Mouse (Mus musculus): ENCODE measurements around the gene Dolk. TPM values are rescaled to one million over a fixed set of nuclear protein-coding genes. Genes with fewer than 3 reads are reported as not detected.

The Dolk gene
- total RNA-seq, 2 experiments from 2014 or later: 6.6 to 10.1 TPM

Other genes starting within 250 kb of the Dolk start
- gene Wdr34, start 237.5 kb downstream of the Dolk start, total RNA-seq (2015): 0.91 and 1.2 TPM in 2 replicates
- 1.8 and 5.7 TPM in 2 replicates for gene Wdr34, start 237.5 kb downstream of the Dolk start, total RNA-seq (2017)
- gene Set, start 229.0 kb downstream of the Dolk start, total RNA-seq (2015): 160 and 167 TPM in 2 replicates
- 634 and 647 TPM in 2 replicates for gene Set, start 229.0 kb downstream of the Dolk start, total RNA-seq (2017)
- gene Pkn3, start 208.7 kb downstream of the Dolk start, total RNA-seq (2015): 3.0 and 4.8 TPM in 2 replicates
- 7.0 and 9.1 TPM in 2 replicates for gene Pkn3, start 208.7 kb downstream of the Dolk start, total RNA-seq (2017)
- 20.3 and 24.6 TPM in 2 replicates for gene Zdhhc12, start 192.7 kb downstream of the Dolk start, total RNA-seq (2015)
- gene Zdhhc12, start 192.7 kb downstream of the Dolk start, total RNA-seq (2017): 8.2 and 10.7 TPM in 2 replicates
- gene Zer1, start 161.7 kb downstream of the Dolk start, total RNA-seq (2015): 10.1 and 11.7 TPM in 2 replicates
- gene Zer1, start 161.7 kb downstream of the Dolk start, total RNA-seq (2017): 8.7 and 10.7 TPM in 2 replicates
- gene Tbc1d13, start 152.6 kb downstream of the Dolk start, total RNA-seq (2015): 21.2 and 25.8 TPM in 2 replicates
- gene Tbc1d13, start 152.6 kb downstream of the Dolk start, total RNA-seq (2017): 36.5 and 50.0 TPM in 2 replicates
- 2.3 and 4.1 TPM in 2 replicates for gene Endog, start 114.8 kb downstream of the Dolk start, total RNA-seq (2015)
- gene Endog, start 114.8 kb downstream of the Dolk start, total RNA-seq (2017): 2.9 and 4.0 TPM in 2 replicates
- 5.4 and 5.5 TPM in 2 replicates for gene Spout1, start 107.9 kb downstream of the Dolk start, total RNA-seq (2015)
- 8.5 and 11.7 TPM in 2 replicates for gene Spout1, start 107.9 kb downstream of the Dolk start, total RNA-seq (2017)
- 1.5 and 2.3 TPM in 2 replicates for gene Kyat1, start 80.5 kb downstream of the Dolk start, total RNA-seq (2015)
- 3.3 and 5.0 TPM in 2 replicates for gene Kyat1, start 80.5 kb downstream of the Dolk start, total RNA-seq (2017)
- gene Lrrc8a, start 48.6 kb downstream of the Dolk start, total RNA-seq (2015): 17.9 and 18.4 TPM in 2 replicates
- gene Lrrc8a, start 48.6 kb downstream of the Dolk start, total RNA-seq (2017): 10.5 and 13.0 TPM in 2 replicates
- gene Gm28035, start 45.8 kb downstream of the Dolk start, total RNA-seq (2015): 0.04 TPM in 1 of 2 replicates, not detected in the other
- gene Gm28035, start 45.8 kb downstream of the Dolk start, total RNA-seq (2017): not detected in 2 replicates
- 3.3 and 3.8 TPM in 2 replicates for gene Phyhd1, start 20.1 kb downstream of the Dolk start, total RNA-seq (2015)
- 1.3 and 1.8 TPM in 2 replicates for gene Phyhd1, start 20.1 kb downstream of the Dolk start, total RNA-seq (2017)
- gene Gm28038, start 5.3 kb downstream of the Dolk start, total RNA-seq (2015): 4.0 TPM in 1 of 2 replicates, not detected in the other
- gene Gm28038, start 5.3 kb downstream of the Dolk start, total RNA-seq (2017): not detected in 2 replicates
- 16.4 and 18.7 TPM in 2 replicates for gene Nup188, start 63 bp upstream of the Dolk start, total RNA-seq (2015)
- gene Nup188, start 63 bp upstream of the Dolk start, total RNA-seq (2017): 11.1 and 13.2 TPM in 2 replicates
- gene Sh3glb2, start 73.0 kb upstream of the Dolk start, total RNA-seq (2015): 14.9 and 16.5 TPM in 2 replicates
- 20.4 and 24.3 TPM in 2 replicates for gene Sh3glb2, start 73.0 kb upstream of the Dolk start, total RNA-seq (2017)
- 2.0 and 2.1 TPM in 2 replicates for gene Miga2, start 77.9 kb upstream of the Dolk start, total RNA-seq (2015)
- gene Miga2, start 77.9 kb upstream of the Dolk start, total RNA-seq (2017): 2.7 and 5.2 TPM in 2 replicates
- 5.3 and 6.0 TPM in 2 replicates for gene Dolpp1, start 105.9 kb upstream of the Dolk start, total RNA-seq (2015)
- gene Dolpp1, start 105.9 kb upstream of the Dolk start, total RNA-seq (2017): 11.5 and 16.8 TPM in 2 replicates
- 26.2 and 29.6 TPM in 2 replicates for gene Crat, start 129.5 kb upstream of the Dolk start, total RNA-seq (2015)
- gene Crat, start 129.5 kb upstream of the Dolk start, total RNA-seq (2017): 13.9 and 14.2 TPM in 2 replicates
- 68.9 and 69.0 TPM in 2 replicates for gene Ptpa, start 129.7 kb upstream of the Dolk start, total RNA-seq (2015)
- 44.3 and 45.9 TPM in 2 replicates for gene Ptpa, start 129.7 kb upstream of the Dolk start, total RNA-seq (2017)
- gene Ier5l, start 187.9 kb upstream of the Dolk start, total RNA-seq (2015): 0.18 and 0.40 TPM in 2 replicates
- 0.99 and 1.1 TPM in 2 replicates for gene Ier5l, start 187.9 kb upstream of the Dolk start, total RNA-seq (2017)

All from megakaryocyte, adult 5-6 weeks (primary cell).